Mouse (Mus musculus) MEL (cell line): ENCODE data around the gene Id2. TPM values are rescaled to one million over a fixed set of nuclear protein-coding genes. Genes with fewer than 3 reads are reported as not detected.

Experiments used
- DNase-seq: peaks from one replicate; pipeline ENCODE4 v3.0.0; 2011; ENCODE audit warnings: low read depth, low spot score
- H3K27ac ChIP-seq: 2 replicates; pipeline ENCODE4 v1.5.1; 2012; ENCODE audit warnings: low read depth, mild to moderate bottlenecking, control low read depth, low read length, moderate library complexity; ENCODE audit not compliant: control insufficient read depth
- H3K27me3 ChIP-seq, 2 experiments: fragments of 150-350 bp in 1 of 2; sonication (generic) in 1 of 2; 2 replicates each; pipeline ENCODE4 v1.6.1; 2012; ENCODE audit warnings: low read length in 2 of 2, mild to moderate bottlenecking in 2 of 2, improper control_type of control experiment in 1 of 2, moderate library complexity in 1 of 2; ENCODE audit not compliant: insufficient read depth in 2 of 2, control insufficient read depth in 1 of 2
- H3K36me3 ChIP-seq, 2 experiments: 2 replicates each; pipeline ENCODE4 v1.6.1; 2012 to 2014; ENCODE audit warnings: low read length in 2 of 2, improper control_type of control experiment in 1 of 2, inconsistent platforms in 1 of 2, mild to moderate bottlenecking in 1 of 2; ENCODE audit not compliant: insufficient read depth in 2 of 2, control insufficient read depth in 1 of 2
- H3K4me1 ChIP-seq, 2 experiments: fragments of 150-350 bp in 1 of 2; sonication (generic) in 1 of 2; 2 replicates each; pipeline ENCODE4 v1.6.1; 2012; ENCODE audit warnings: low read length in 2 of 2, improper control_type of control experiment in 1 of 2, mild to moderate bottlenecking in 1 of 2; ENCODE audit not compliant: insufficient read depth in 2 of 2, control insufficient read depth in 1 of 2
- H3K4me3 ChIP-seq, 2 experiments: fragments of 150-350 bp in 1 of 2; sonication (generic) in 1 of 2; 2 replicates each; pipeline ENCODE4 v1.5.1; 2012; ENCODE audit warnings: low read depth in 2 of 2, low read length in 2 of 2, mild to moderate bottlenecking in 2 of 2, moderate library complexity in 2 of 2, control low read depth in 1 of 2, improper control_type of control experiment in 1 of 2; ENCODE audit not compliant: control insufficient read depth in 1 of 2, insufficient read depth in 1 of 2
- H3K79me2 ChIP-seq: 2 replicates; pipeline ENCODE4 v1.6.1; 2012; ENCODE audit warnings: mild to moderate bottlenecking, low read length, moderate library complexity; ENCODE audit not compliant: control insufficient read depth, poor library complexity, insufficient read depth
- H3K9ac ChIP-seq: 2 replicates; pipeline ENCODE4 v1.6.1; 2012; ENCODE audit warnings: low read depth, mild to moderate bottlenecking, control low read depth, low read length, moderate library complexity; ENCODE audit not compliant: control insufficient read depth, poor library complexity, severe bottlenecking
- H3K9me3 ChIP-seq: fragments of 150-350 bp; sonication (generic); replicated peaks from 2 replicates; pipeline ENCODE4 v1.6.1; 2012; ENCODE audit warnings: mild to moderate bottlenecking, low read length, improper control_type of control experiment, moderate library complexity; ENCODE audit not compliant: insufficient read depth
- BHLHE40 ChIP-seq: IDR thresholded peaks from 2 replicates; pipeline ENCODE4 v1.6.1; 2012; ENCODE audit warnings: low read depth, mild to moderate bottlenecking, inconsistent platforms, low read length, improper control_type of control experiment, borderline replicate concordance
- CHD1 ChIP-seq: IDR thresholded peaks from 2 replicates; pipeline ENCODE4 v1.6.1; 2012; ENCODE audit warnings: low read depth, mild to moderate bottlenecking, inconsistent platforms, low read length, improper control_type of control experiment
- CHD2 ChIP-seq: IDR thresholded peaks from 2 replicates; pipeline ENCODE4 v1.6.1; 2011; ENCODE audit warnings: low read length, improper control_type of control experiment
- E2F4 ChIP-seq: IDR thresholded peaks from 2 replicates; pipeline ENCODE4 v1.6.1; 2011; ENCODE audit warnings: low read depth, low read length, improper control_type of control experiment, borderline replicate concordance
- ELF1 ChIP-seq: IDR thresholded peaks from 2 replicates; pipeline ENCODE4 v1.6.1; 2014; ENCODE audit warnings: low read depth, mild to moderate bottlenecking, inconsistent platforms, low read length, improper control_type of control experiment, moderate library complexity
- EP300 ChIP-seq, 2 experiments: IDR thresholded peaks; 2 replicates each; pipeline ENCODE4 v1.6.1; 2011; ENCODE audit warnings: improper control_type of control experiment in 2 of 2, low read length in 2 of 2, low read depth in 1 of 2, mild to moderate bottlenecking in 1 of 2
- ETS1 ChIP-seq: IDR thresholded peaks from 2 replicates; pipeline ENCODE4 v1.6.1; 2012; ENCODE audit warnings: low read depth, mild to moderate bottlenecking, inconsistent platforms, low read length, improper control_type of control experiment, moderate library complexity
- GABPA ChIP-seq: IDR thresholded peaks from 2 replicates; pipeline ENCODE4 v1.6.1; 2012; ENCODE audit warnings: low read depth, mild to moderate bottlenecking, inconsistent platforms, low read length, improper control_type of control experiment, moderate library complexity
- GATA1 ChIP-seq: IDR thresholded peaks from 2 replicates; pipeline ENCODE4 v1.6.1; 2011; ENCODE audit warnings: low read depth, low read length, improper control_type of control experiment
- JUND ChIP-seq: IDR thresholded peaks from 2 replicates; pipeline ENCODE4 v1.6.1; 2011; ENCODE audit warnings: low read depth, mild to moderate bottlenecking, improper control_type of control experiment, low read length
- KAT2A ChIP-seq: conservative IDR thresholded peaks from 2 replicates; pipeline ENCODE4 v1.6.1; 2012; ENCODE audit warnings: low read depth, low read length, improper control_type of control experiment, inconsistent platforms
- MAFK ChIP-seq: IDR thresholded peaks from 2 replicates; pipeline ENCODE4 v1.6.1; 2011; ENCODE audit warnings: low read depth, mild to moderate bottlenecking, low read length, improper control_type of control experiment, borderline replicate concordance
- MAX ChIP-seq: IDR thresholded peaks from 2 replicates; pipeline ENCODE4 v1.6.1; 2011; ENCODE audit warnings: low read length, improper control_type of control experiment
- NRF1 ChIP-seq: IDR thresholded peaks from 2 replicates; pipeline ENCODE4 v1.6.1; 2014; ENCODE audit warnings: low read depth, mild to moderate bottlenecking, inconsistent platforms, low read length, improper control_type of control experiment, moderate library complexity; ENCODE audit not compliant: poor library complexity, insufficient read depth, severe bottlenecking
- RAD21 ChIP-seq: IDR thresholded peaks from 2 replicates; pipeline ENCODE4 v1.6.1; 2011; ENCODE audit warnings: mild to moderate bottlenecking, low read depth, low read length, improper control_type of control experiment
- SIN3A ChIP-seq: IDR thresholded peaks from 2 replicates; pipeline ENCODE4 v1.6.1; 2012; ENCODE audit warnings: low read length, improper control_type of control experiment, inconsistent platforms
- SMC3 ChIP-seq: IDR thresholded peaks from 2 replicates; pipeline ENCODE4 v1.6.1; 2011; ENCODE audit warnings: low read depth, low read length, improper control_type of control experiment
- TBP ChIP-seq: IDR thresholded peaks from 2 replicates; pipeline ENCODE4 v1.8.0; 2011; ENCODE audit warnings: low read depth, low read length, improper control_type of control experiment
- USF1 ChIP-seq: IDR thresholded peaks from 2 replicates; pipeline ENCODE4 v1.6.1; 2014; ENCODE audit warnings: low read depth, mild to moderate bottlenecking, inconsistent platforms, low read length, improper control_type of control experiment, moderate library complexity
- ZKSCAN1 ChIP-seq: IDR thresholded peaks from 2 replicates; pipeline ENCODE4 v1.6.1; 2012; ENCODE audit warnings: low read depth, mild to moderate bottlenecking, inconsistent platforms, low read length, improper control_type of control experiment, moderate library complexity
- ZMIZ1 ChIP-seq: IDR thresholded peaks from 2 replicates; pipeline ENCODE4 v1.6.1; 2012; ENCODE audit warnings: low read depth, mild to moderate bottlenecking, inconsistent platforms, low read length, improper control_type of control experiment, moderate library complexity
- ZNF384 ChIP-seq: IDR thresholded peaks from 2 replicates; pipeline ENCODE4 v1.6.1; 2012; ENCODE audit warnings: low read depth, mild to moderate bottlenecking, inconsistent platforms, low read length, improper control_type of control experiment
- polyA plus RNA-seq, 2 experiments: library from polyadenylated mRNA; stranded (reverse) in 1 of 2; unstranded in 1 of 2; fragments of >175 nt in 1 of 2; fragments of >200 nt in 1 of 2; gene quantifications; 2 replicates each; pipeline versions ENCODE4 v1.2.1 to v1.2.4; 2012; ENCODE audit warnings: low replicate concordance in 2 of 2, low read depth in 1 of 2; ENCODE audit not compliant: insufficient read length in 2 of 2, insufficient read depth in 1 of 2, missing spikeins in 1 of 2
- total RNA-seq: library from RNA; depleted of rRNA; stranded (reverse); fragments of 300-350 nt; gene quantifications from 2 replicates; pipeline ENCODE4 v1.2.3, GENCODE M21; 2012

The Id2 gene
- total and polyA plus RNA-seq, 3 experiments = 5.8 to 9.1 TPM; not detected in 1

- TF ChIP-seq ZKSCAN1 (no peak), ELF1 (no peak), CHD1 (no peak), USF1 (no peak), KAT2A (no peak)
- Histone ChIP-seq H3K27ac (no peak overlapping the region), H3K9me3 (no peaks in the 10 kb centered on the region), H3K9ac (no peak overlapping the region), H3K27me3 (peaks cover 4% of the 10 kb centered on the region in 2 experiments), H3K36me3 (no peaks in the 10 kb centered on the region), H3K79me2 (no peaks in the 10 kb centered on the region), H3K4me1 (no peaks in the 10 kb centered on the region), H3K4me3 (no peak overlapping the region)
- DNase-seq = no peak
Observed at GRCm38 (mm10) chr12:25103911-25104310, 7.0 kb upstream of the Id2 start.

GRCm38 (mm10) chr12:25101389-25101788, 4.4 kb upstream of the Id2 start:
- no peaks in the 10 kb centered on the region for H3K9me3 ChIP-seq
- H3K4me1 ChIP-seq = peaks cover 0 to 2% of the 10 kb centered on the region in 2 experiments; a peak in 1 of 4 replicates

GRCm38 (mm10) chr12:25100411-25101217, 3.7 kb upstream of the Id2 start:
- no peak for TF ChIP-seq ZNF384
- no peak for TF ChIP-seq KAT2A
- TF ChIP-seq BHLHE40 = no peak
- no peak for TF ChIP-seq EP300 (IDR thresholded peaks at IDR 0.05; ENCODE audit: low read depth in 1 of 2, low read length in 2 of 2)
- TF ChIP-seq NRF1 = no peak
- TF ChIP-seq, all 39 proteins: peak for 0
- peaks cover 0 to 3% of the 10 kb centered on the region in 2 experiments; a peak in 1 of 4 replicates for H3K36me3 ChIP-seq
- no peak for DNase-seq
- H3K9ac ChIP-seq = no peak overlapping the region
- H3K9me3 ChIP-seq = no peaks in the 10 kb centered on the region
- 0 out of 4 replicates have a peak, but pooled peaks cover 0 to 1% of the 10 kb centered on the region in 2 experiments for H3K27me3 ChIP-seq
- H3K4me1 ChIP-seq = peaks cover 0 to 2% of the 10 kb centered on the region in 2 experiments; a peak in 1 of 4 replicates
- peaks cover 4% of the 10 kb centered on the region for H3K79me2 ChIP-seq
- H3K27ac ChIP-seq = no peak overlapping the region
- no peak overlapping the region for H3K4me3 ChIP-seq

More at GRCm38 (mm10) chr12:25101389-25101788, 4.4 kb upstream of the Id2 start:
- peaks cover 1 to 4% of the 10 kb centered on the region in 2 experiments; a peak in 1 of 4 replicates for H3K27me3 ChIP-seq
- TF ChIP-seq ETS1 (no peak), ZKSCAN1 (no peak), GATA1 (no peak), RAD21 (no peak), MAX (no peak), E2F4 (no peak), ZMIZ1 (no peak), GABPA (no peak), JUND (no peak), KAT2A (no peak), SMC3 (no peak), BHLHE40 (no peak), CHD2 (no peak), MAFK (no peak), SIN3A (no peak), ZNF384 (no peak), TBP (no peak)
- DNase-seq = no peak
- H3K79me2 ChIP-seq = peaks cover 2% of the 10 kb centered on the region; the same call in 1 of the 2 replicates
- H3K36me3 ChIP-seq = peaks cover 0 to 3% of the 10 kb centered on the region in 2 experiments; a peak in 1 of 4 replicates
- H3K9ac ChIP-seq = no peak overlapping the region
- H3K27ac ChIP-seq = no peak overlapping the region
- no peak overlapping the region for H3K4me3 ChIP-seq
